Mouse (Mus musculus) lung, adult 2 months (tissue): ENCODE measurements around the gene Fam241b. TPM values are rescaled to one million over a fixed set of nuclear protein-coding genes. Genes with fewer than 3 reads are reported as not detected.

ENCODE experiments used
- DNase-seq: peaks from one replicate; pipeline ENCODE4 v3.0.0; 2022
- H3K4me1 ChIP-seq: fragments of 200-500 bp; 2 replicates; pipeline ENCODE4 v1.6.1; 2011; ENCODE audit warnings: low read length; ENCODE audit not compliant: control insufficient read depth, insufficient read depth
- H3K4me3 ChIP-seq: fragments of 200-500 bp; replicated peaks from 2 replicates; pipeline ENCODE3; 2011; ENCODE audit warnings: low read depth, mild to moderate bottlenecking, control low read depth, low read length; ENCODE audit errors: extremely low read depth
- CTCF ChIP-seq: fragments of 200-500 bp; IDR thresholded peaks from 2 replicates; pipeline ENCODE4 v1.5.1; 2011; ENCODE audit warnings: mild to moderate bottlenecking, low read length, control low read depth; ENCODE audit not compliant: insufficient read depth
- POLR2A ChIP-seq: fragments of 200-500 bp; IDR thresholded peaks from 2 replicates; pipeline ENCODE4 v1.6.1; 2011; ENCODE audit warnings: low read depth, mild to moderate bottlenecking, control low read depth, low read length, borderline replicate concordance; ENCODE audit errors: extremely low read depth
- WGBS: fragments of 180-500 bp; shearing (Covaris S2); methylation state at CpG from one replicate; pipeline ENCODE4 v1.1.7; 2018; 5-methylcytosine and 5-hydroxymethylcytosine counted together
- polyA plus RNA-seq: library from polyadenylated mRNA; depleted of rRNA; stranded (reverse); fragments of >200 nt; gene quantifications from 2 replicates; pipeline ENCODE4 v1.2.3, GENCODE M21; 2012

Gene Fam241b
- polyA plus RNA-seq, 1 experiment, result 11.1 TPM

GRCm38 (mm10) chr10:62132691-62133281 is 10.9 kb downstream of the Fam241b start, which contains the start of gene Neurog3:
Gene Neurog3, plus strand, starts transcription at chr10:62133090.
- peaks cover 4% of the 10 kb centered on the region; the same call in 1 of the 2 replicates for H3K4me1 ChIP-seq
- WGBS, result 2% methylated on average over 29 of the region's 29 CpGs
- H3K4me3 ChIP-seq, result no peak within 1 kb of the TSS
- TF ChIP-seq CTCF, result no peak
- TF ChIP-seq POLR2A, result no peak
- no peak for DNase-seq

- no peak for DNase-seq
- H3K4me3 ChIP-seq, result no peak overlapping the region
- H3K4me1 ChIP-seq, result peaks cover 3% of the 10 kb centered on the region; the same call in 1 of the 2 replicates
- no peak for TF ChIP-seq POLR2A
- no peak for TF ChIP-seq CTCF
- WGBS, result 2% methylated on average over 32 of the region's 32 CpGs
Measured at GRCm38 (mm10) chr10:62128316-62128951, 15.3 kb downstream of the Fam241b start.

DNA sequence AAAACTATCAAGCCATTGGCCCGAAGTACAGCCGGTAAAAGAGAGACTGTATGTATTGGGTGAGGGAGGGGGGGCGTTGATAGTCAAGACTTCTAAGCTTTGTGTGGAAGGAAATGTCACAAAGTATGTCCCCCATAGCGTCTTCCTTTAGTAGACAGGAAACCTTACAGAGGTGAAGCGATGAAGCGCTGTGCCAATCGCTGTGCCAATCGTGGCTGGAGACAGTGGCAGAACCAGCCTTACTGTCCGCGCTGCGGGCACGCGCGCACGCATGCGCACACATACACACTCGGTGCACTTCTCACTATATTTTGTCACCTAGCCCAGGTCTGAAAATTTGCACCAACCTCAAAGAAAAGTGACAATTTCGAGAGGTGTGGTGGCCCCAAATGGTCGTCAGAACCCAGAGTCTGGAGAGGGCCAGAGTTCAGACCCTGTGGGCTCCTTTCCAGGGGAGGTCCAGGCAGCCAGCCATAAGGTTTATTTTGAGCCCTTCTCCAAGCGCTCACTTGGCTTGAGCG is 15.9 kb downstream of the Fam241b start:
- 0 out of 2 replicates have a peak, but pooled peaks cover 2% of the 10 kb centered on the region for H3K4me1 ChIP-seq
- no peak overlapping the region for H3K4me3 ChIP-seq
- TF ChIP-seq CTCF, result no peak
- TF ChIP-seq POLR2A, result no peak
- WGBS, result 31% methylated on average over 21 of the region's 21 CpGs
- DNase-seq, result no peak

- DNase-seq, result no peak
- Histone ChIP-seq H3K4me3 (no peak overlapping the region), H3K4me1 (0 out of 2 replicates have a peak, but pooled peaks cover 2% of the 10 kb centered on the region)
- TF ChIP-seq POLR2A, result no peak
- TF ChIP-seq CTCF, result peak; percentile 28; the same call in 1 of the 2 replicates
- WGBS, result 43% methylated on average over 6 of the region's 6 CpGs
Measured at GRCm38 (mm10) chr10:62127137-62127536, 16.6 kb downstream of the Fam241b start.

DNA sequence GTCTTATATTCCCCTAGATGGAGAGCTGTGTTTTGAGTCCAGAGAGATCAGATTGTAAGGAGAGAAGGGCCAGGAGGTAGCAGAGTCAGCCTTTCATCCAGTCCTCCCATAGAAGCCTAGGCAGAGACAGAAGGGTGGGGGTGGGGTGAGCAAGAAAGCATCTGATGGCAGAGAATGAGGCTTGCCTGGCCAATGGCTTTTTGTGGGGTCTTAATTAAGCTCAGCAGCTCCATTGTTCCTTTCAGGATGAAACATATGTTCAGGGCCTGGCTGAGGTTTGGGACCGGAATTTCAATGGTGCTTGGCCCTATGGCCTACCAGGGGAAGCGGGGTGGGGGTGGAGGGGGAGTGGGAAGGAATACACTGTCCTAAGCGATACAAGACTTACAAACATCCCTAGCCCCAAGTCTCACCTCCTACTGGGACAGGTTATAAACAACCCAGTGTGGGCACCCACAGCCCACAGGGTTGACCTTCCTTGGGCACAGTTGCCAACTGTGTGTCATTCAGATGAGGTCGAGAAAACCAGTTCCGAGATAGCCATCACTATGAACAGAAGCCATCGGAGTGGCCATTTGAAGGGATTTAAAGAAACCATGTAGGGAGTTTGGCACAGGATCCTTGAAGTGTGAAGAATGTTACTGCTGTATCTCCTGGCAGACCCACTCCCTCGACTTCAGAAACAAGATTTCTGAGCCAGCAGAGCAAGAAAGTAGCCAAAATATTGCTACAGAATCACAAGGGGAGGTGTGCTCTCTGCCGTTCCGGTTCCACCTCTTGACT is 29.7 kb downstream of the Fam241b start:
- WGBS, result 69% methylated on average over 9 of the region's 9 CpGs
- Histone ChIP-seq H3K4me3 (no peak overlapping the region), H3K4me1 (no peaks in the 10 kb centered on the region)
- no peak for DNase-seq
- no peak for TF ChIP-seq POLR2A
- TF ChIP-seq CTCF, result no peak

DNA sequence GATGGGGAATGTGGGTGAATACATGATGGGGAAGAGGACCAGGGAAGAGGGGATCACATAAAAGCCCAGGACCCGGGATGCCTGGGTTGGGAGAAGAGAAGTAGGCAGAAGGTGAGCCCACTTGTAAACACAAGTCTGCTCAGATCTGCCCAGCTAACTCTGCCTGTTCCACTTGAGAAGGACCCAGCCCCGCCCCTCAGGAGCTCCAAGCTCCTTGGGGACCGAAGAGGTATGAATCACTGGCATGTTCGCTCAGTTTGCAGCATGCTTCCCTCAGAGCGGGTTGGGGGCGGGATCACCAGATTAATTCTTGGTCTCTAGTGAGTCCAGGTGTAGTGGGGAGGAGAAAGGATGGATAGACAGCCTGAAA is 32.5 kb downstream of the Fam241b start:
- TF ChIP-seq CTCF (no peak), POLR2A (no peak)
- 33% methylated on average over 6 of the region's 6 CpGs for WGBS
- Histone ChIP-seq H3K4me1 (no peaks in the 10 kb centered on the region), H3K4me3 (no peak overlapping the region)
- no peak for DNase-seq

DNA sequence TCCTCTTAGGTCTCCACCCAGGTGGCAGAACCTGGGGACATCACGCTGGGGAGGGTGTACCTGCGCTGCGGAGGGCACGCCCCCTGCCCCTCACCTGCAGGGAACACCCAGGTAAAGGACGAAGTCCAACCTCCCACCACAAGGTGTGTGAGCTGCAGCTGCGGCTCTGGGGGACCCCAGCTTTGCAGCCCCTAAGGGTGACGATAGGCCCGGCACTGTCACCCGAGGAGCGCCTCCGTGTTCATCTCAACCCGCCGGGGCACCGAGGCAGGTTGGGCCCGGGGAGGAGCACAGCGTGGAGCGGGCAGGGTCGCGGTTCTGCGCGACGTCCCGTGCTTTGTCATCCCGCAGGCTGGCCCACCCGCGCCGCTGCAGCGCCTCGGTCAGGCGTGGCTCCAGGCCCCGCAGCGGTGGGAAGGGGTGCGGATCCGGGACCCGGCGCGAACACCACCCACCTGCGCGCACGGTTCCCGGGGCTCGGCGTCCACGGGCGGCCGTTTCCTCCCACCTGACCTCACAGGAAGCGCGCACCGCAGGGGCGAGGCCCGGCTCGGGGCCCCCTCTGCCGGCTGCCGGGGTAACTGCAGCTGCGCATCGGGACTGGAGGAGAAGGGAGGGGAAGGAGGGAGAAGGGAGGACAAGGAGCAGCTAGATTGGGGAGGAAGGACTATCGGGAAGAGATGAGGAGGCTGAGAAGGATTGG is 33.1 kb downstream of the Fam241b start:
- Histone ChIP-seq H3K4me3 (peak overlapping the region; percentile 54), H3K4me1 (no peaks in the 10 kb centered on the region)
- 2% methylated on average over 57 of the region's 57 CpGs for WGBS
- TF ChIP-seq POLR2A (no peak), CTCF (peak; percentile 32)
- peak; percentile 84 for DNase-seq

GRCm38 (mm10) chr10:62107048-62107447 is 36.7 kb downstream of the Fam241b start:
- WGBS, result 74% methylated on average over 9 of the region's 9 CpGs

GRCm38 (mm10) chr10:62104835-62105576 is 38.7 kb downstream of the Fam241b start:
- Histone ChIP-seq H3K4me1 (no peaks in the 10 kb centered on the region), H3K4me3 (no peak overlapping the region)
- WGBS, result 19% methylated on average over 7 of the region's 7 CpGs
- TF ChIP-seq CTCF (peak; percentile 81), POLR2A (no peak)
- DNase-seq, result peak; percentile 58

More at GRCm38 (mm10) chr10:62107048-62107447, 36.7 kb downstream of the Fam241b start:
- Histone ChIP-seq H3K4me3 (no peak overlapping the region), H3K4me1 (no peaks in the 10 kb centered on the region)
- no peak for DNase-seq
- TF ChIP-seq POLR2A (no peak), CTCF (no peak)
